Mouse (Mus musculus): ENCODE results near the gene Wdfy2.

DNA sequence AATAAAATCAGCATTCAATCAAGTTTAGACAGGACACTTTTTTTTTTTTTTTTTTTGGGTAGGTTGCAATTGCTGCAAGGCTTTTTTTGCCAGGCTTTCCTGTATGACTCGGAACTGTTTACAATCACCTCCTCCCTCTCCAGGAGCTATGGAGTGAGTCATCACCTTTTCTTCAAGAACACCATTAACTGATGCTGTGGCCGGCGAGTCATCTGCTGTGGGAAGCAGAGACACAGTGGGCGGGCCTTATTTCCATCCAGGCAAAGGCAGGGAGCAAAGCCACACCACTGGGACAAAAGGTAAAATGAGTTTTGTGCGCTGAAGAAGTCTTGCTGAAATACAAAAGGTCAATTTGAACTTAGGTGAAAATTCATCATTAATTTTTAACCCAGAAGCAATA lies 24.7 kb upstream of the Wdfy2 start:
- TF ChIP-seq CTCF (IDR thresholded peaks at IDR 0.05; ENCODE audit: control insufficient read depth, insufficient read depth, insufficient read length) (no peak), CEBPB (IDR thresholded peaks at IDR 0.05; ENCODE audit: low read depth) (no peak), USF1 (IDR thresholded peaks at IDR 0.05; ENCODE audit: low read depth) (no peak), MAX (IDR thresholded peaks at IDR 0.05) (no peak)
